Mouse (Mus musculus): Measurements from ENCODE around the gene Fam117a.

The Fam117a gene

DNA sequence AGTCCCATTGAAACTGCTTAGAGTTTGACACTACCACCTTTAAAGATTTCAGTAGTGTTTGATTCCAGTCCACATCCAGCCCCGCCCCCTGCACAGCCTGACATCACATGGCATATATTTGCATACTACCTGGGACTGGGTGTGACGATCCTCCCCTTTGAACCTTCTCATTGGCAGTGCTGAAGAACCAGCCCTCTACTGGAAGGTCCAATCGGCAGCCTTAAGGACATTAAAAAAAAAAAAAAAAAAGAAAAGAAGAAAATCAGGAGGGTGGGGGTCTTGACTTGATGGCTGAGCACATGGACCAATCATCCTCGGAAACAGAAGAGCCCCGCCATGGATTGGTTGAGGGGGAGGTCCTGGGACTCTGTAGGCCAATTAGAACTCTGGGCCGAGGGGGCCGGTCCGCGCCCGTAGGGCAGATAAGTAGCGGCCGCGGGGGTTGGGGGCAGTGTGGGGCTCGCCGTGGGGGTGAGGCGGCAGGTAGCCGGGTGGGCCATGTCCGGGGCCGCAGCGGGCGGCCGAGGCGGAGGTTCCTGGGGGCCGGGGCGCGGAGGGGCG is at the start of gene Fam117a:
Gene Fam117a (plus strand): TSS at position 451 of the 561 bp plus-strand sequence.
- CTCF ChIA-PET, result interaction anchor here (0.6 to 0.7 kb wide), 2 partner anchors 41 to 232 kb away, joined by 3 to 4 read pairs; no protein-coding TSS in a partner anchor

DNA sequence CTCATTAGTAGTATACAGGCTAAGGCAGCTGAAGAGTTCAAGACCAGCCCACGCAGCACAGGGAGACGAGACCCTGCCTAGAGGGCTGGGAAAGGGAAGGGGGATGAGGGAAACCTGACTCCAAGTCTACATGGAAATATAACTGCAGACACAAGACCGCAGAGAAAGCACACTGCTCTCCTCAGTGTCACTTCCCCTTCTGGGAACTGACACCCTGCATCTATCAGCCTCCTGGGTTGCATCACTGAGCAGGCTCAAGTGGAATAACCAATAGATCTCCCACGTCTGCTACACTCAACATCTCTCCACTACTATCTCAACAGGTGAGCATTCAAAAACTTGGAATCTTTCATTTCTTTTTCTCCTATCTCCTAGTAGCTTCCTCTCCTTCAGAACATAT is 44.8 kb upstream of the Fam117a start:
- CTCF ChIA-PET, result interaction anchor here (1.5 kb wide), 1 partner anchor 11 kb away, joined by 6 read pairs; no protein-coding TSS in a partner anchor

DNA sequence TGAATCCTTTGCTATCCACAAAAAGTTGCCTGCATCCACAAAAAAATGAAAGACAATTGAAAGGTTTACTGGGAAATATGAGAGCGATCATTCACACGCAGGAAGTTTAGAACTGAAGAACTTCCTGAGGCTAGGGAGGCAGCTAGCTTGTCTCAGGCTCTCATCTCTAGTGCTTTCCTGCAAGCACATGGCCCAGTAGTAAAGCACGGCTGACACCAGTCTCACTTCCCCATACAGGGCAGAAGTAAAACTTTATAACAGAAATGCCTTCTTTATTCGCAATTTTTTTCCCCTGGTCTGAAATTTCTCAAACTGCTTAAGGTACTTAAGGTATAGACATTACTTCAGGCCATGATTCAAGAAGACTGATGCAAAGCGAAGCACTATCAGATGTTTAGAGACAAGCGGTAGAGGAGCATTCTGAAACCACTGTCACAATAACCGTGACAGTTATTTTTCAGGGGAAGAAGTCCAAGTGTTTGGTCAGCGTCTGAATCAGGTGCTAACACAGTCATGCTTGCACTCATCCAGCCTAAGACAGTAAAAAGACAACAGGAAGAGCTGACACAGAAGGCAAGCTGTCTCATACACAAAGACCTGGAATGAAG is 43.7 kb upstream of the Fam117a start:
- CTCF ChIA-PET, result no interaction called here

DNA sequence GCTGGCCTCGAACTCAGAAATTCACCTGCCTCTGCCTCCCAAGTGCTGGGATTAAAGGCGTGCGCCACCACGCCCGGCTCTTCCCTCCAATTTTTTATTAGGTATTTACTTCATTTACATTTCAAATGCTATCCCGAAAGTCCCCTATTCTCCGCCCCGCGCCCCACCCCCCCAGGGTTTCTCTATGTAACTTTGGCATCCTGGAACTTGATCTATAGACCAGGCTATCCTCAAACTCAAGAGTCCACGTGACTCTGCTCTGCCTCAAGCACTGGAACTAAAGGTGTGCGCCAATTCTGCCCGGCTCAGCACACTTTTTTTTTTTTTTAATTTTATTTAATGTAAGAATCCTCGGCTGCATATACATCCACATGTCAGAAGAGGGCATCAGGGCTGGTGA is 41.1 kb upstream of the Fam117a start:
- CTCF ChIA-PET, result interaction anchor here (0.7 kb wide), 1 partner anchor 41 kb away, joined by 4 read pairs; no protein-coding TSS in a partner anchor

DNA sequence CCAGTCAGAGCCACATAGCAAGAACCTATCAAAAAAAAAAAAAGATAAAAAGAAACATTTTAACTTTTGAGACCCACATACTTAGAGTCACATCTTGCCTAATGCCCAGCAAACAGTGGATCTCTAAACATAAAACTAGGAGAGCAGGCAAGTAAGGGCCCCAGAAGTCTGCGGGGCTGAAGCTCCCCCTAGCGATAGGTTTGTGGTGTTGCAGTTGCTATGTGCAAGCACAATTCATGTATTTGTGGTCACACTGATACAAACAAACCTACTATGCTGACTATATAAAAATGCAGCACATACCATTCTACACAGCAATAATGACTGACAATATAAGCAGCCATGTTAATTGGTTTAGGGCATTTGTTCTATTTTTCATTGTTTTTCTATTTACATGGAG is 38.7 kb upstream of the Fam117a start:
- CTCF ChIA-PET, result interaction anchor here (0.7 kb wide), 1 partner anchor 43 kb away, joined by 4 read pairs; no protein-coding TSS in a partner anchor

DNA sequence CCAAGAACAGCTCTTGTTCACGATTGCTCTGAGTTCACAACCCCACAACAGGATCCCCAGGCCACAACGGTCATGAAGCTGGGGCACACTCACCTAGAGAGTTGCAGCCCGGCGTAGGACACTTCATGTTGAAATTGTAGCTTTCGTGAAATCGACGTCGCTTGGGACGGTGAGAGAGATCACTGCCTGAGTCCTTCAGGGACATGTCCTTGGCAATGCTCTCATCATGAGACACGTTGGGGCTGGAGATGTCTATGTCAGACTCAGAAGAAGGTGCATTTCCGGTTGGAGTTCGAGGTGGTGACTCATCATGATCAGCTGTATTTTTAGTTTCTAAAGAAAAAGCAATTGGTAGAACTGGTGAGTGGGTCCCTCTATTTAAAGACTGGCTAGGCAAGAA is 36.9 kb upstream of the Fam117a start:
- CTCF ChIA-PET, result no interaction called here

DNA sequence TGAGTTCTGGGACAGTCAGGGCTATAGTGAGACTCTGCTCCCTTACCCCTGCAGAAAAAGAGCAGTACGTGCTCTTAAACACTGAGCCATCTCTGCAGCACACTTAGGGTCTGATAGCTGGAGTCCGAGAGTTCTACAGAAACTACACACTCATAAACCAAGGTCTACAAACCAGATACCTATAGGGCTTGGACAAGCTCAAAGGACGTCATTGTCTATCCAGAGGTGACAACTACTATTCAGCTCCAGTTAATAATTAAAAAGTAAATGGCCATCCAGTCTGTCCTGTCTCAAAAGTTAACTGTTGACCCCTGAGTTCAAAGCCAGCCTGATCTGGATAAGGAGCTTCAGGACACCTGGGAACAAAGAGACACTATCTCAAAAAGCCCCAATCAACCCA is 35.0 kb upstream of the Fam117a start:
- CTCF ChIA-PET, result no interaction called here

DNA sequence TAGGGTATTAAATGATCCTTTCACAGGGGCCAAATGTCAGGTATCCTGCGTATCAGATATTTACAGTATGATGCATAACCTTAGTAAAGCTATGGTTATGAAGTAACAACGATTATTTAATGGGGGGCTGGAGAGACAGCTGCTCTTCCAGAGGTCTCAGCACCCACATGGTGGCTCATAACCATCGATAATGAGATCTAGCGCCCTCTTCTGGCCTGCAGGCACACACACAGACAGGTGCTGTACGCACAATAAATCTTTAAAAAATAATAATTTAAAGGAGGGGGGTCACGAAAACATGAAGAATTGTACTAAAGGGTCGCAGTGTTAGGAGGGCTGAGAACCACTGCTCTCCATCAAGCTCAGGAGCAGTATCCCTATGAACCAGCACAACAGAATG is 31.2 kb upstream of the Fam117a start:
- CTCF ChIA-PET, result no interaction called here

DNA sequence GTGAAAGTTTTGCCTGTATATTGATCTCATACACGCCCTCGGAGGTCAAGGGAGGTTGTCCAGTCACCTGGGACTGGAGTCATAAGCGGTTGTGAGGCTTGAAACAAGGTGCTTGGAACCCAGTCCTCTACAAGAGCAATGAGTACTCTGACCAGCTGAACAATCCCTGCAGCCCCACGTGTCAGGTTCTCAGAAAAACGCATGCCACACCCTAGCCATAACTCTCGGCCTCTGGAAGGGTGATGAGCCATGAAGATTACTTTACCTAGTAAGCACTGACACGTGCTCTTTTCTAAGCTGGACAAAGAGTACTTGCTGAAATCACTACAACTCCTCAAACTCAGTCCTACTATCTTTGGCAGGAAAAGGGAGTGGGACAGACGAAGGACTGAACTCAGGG is 29.3 kb upstream of the Fam117a start:
- CTCF ChIA-PET, result interaction anchor here (0.7 to 1.1 kb wide), 2 partner anchors 13 to 26 kb away, joined by 3 to 5 read pairs; no protein-coding TSS in a partner anchor

DNA sequence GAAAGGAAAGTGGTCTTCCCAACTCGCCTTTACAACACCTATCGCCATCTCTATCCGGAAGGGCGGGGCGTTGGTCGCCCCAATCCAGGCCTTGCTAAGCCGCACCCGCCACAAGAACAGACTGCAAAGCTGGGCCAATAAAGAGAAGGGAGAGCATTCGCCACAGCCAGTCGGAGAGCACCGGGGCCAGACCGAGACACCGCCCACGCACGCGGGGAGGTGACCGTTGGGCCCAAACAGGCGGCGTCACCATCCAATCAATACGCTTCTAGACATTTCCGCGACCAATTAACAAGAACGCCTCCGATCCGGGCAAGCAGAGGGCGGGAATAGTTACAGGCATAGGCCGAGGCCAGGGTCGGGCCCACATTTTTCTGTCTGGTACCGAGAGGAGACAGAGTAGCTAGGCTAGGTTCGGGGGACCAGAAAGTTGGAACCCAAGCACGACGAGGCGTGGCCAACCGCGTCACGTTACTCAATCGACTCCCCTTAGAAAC is 27.3 kb upstream of the Fam117a start:
- CTCF ChIA-PET, result interaction anchor here (0.8 kb wide), 1 partner anchor 44 kb away, joined by 3 read pairs; no protein-coding TSS in a partner anchor

DNA sequence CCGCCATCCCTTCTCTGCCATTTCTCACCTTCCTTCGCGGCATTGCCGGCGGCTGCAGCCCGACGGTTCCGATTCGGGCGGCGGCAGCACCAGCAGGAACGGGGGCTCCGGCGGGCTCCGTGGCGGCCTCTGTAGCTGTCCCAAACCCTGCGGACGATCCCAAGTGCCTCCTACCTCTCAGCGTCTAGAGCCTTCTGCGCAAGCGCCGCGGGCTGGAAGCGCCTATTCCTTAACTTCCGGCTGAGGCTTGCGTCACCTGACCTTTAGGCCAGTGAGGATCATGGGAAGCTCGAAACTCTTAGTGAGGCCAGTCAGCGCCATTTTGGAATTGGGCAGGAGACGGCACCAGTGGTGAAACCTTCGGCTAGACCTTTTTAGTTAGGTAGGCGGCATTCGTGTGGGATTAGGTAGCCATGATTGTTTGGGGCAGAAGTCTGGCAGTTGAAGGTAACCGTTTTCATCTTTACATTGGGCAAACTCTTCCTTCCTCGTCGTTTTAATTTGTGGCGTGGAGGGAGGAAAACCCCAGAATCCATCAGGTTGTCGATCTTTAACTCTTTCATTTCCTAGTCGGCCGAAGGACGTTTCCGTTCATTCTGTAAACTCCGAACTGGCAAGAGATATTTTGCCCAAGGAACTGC is 26.7 kb upstream of the Fam117a start, which contains the start of gene Kat7:
Gene Kat7 (minus strand): TSS at position 240 of the 641 bp plus-strand sequence.
- CTCF ChIA-PET, result interaction anchor here (0.6 kb wide), 1 partner anchor 11 kb away, joined by 3 read pairs; no protein-coding TSS in a partner anchor

DNA sequence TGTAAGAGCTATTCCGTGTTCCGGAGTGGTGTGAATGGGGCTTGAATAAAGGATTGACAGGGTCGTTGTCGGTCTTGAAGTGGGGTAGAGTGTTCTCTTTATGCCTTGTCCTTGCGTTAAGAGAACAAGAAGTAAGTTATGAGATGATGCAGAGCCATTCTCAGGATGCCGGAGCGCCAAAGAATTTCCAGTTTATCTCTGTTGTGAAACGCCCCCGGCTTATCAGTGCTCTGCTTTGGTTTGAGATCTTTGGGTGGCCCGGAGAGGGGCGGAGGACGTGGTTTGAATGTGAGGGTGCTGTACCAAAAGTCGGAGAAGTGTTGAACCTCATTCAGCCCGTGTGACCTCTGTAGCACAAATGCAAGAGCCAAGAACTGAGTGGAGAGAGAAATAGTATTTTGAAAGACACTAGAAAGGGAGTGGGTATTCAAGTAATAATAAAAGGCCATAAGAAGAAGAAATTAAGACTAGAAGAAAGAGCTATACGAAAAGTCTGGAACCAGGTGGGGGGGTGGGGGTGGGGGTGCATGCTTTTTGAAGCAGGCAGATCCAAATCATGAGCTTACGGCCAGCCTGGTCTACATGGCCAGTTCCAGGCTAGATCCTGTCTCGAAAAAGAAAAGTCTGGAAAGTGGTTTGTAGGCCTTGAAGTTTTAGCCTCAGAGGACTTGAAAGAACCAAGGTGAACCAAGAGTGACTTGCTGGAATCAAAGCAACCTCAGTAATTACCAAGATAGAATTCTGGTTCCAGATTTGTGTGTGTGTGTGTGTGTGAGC is 26.0 kb upstream of the Fam117a start:
- CTCF ChIA-PET, result interaction anchor here (0.6 to 0.7 kb wide), 3 partner anchors 11 to 340 kb away, joined by 3 read pairs; no protein-coding TSS in a partner anchor

DNA sequence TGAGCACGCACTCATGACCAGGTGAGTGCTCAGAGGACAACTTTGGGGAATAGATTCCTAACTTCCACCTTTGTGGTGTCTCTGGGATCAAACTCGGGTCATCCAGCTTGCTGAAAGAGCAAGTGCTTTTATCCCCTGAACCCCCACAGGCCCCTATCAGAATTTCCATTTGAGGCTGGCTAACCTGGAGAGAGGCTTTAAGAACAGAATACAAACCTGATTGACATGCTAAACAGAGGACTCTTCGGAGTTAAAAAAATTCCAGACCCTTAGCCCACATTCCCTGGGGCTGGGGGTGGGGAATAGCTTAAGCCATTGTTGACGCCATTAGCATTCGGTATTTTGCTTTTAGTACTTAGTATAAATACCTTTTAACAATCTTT is 25.4 kb upstream of the Fam117a start:
- CTCF ChIA-PET, result no interaction called here

DNA sequence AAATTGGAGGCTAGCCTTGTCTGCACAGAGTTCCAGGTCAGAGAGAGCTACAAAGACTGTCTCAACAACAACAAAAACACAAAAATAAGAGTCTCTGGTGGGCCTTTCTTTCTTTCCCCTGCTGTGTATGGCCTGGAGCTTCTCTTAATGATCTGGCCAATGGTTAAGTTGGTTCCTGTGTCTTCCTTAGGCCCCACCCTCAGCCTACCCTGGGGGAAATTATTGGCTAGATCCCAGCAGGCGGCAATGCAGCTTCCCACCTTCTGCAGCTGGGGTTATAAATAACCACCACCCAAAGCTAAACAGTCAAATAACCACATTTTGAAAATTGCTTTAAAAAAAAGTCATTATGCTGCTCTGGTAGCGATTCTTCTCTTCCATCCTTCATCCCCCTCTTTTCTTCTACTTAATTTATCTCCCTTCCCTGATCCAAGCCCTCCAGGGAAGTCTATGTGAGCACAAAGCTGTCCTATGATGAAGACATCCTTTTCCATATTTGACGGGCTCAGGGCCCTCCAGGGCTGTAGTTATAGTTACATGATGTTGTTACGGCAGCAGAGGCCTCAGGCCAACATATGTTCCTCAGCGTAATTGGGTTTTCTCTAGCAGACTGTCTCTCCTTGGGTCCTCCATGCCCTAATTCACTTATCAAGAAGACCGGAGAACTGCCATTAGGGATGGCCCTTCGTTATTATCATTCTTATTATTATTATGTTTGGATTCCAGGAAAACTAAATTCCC is 21.4 kb upstream of the Fam117a start:
- CTCF ChIA-PET, result no interaction called here

DNA sequence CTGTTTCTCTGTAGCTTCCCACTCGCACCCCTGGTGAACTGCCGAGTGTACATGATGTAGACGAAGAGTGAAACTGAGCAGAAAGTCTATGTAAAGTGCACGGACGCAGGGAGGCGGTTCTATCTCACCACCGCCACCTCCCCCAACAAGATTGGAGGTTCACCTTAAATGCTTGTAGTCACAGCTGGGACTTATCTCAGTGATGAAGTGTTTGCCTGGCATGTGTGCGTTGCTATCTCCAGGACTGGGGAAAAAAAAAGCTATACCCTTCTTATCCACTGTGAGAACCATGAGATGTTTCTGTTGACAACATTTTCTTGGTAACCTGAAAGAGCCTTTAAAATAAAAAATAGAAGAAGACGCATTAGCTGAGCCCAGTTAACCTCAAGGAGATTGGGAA is 18.7 kb upstream of the Fam117a start:
- CTCF ChIA-PET, result interaction anchor here (1.1 kb wide), 1 partner anchor 13 kb away, joined by 3 read pairs; no protein-coding TSS in a partner anchor

DNA sequence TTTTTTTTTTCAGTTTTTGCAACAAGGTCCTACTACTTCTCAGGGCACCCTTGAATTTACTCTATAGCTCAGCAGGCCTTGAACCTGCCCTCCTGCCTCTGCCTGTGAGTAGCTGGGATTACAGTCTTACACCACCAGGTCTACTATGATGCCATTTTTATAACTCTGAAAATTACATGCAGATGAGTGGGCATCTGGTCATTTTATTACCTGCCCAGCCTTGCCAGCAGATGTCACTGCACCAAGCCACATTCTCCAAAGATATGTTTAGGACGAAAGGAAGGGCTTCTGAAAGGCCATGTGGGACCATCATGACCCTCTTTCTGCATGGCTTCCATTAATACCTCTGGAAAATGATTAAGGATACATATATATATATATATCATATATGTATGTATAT is 17.3 kb upstream of the Fam117a start:
- CTCF ChIA-PET, result interaction anchor here (0.7 kb wide), 2 partner anchors 49 to 187 kb away, joined by 4 to 5 read pairs; no protein-coding TSS in a partner anchor

DNA sequence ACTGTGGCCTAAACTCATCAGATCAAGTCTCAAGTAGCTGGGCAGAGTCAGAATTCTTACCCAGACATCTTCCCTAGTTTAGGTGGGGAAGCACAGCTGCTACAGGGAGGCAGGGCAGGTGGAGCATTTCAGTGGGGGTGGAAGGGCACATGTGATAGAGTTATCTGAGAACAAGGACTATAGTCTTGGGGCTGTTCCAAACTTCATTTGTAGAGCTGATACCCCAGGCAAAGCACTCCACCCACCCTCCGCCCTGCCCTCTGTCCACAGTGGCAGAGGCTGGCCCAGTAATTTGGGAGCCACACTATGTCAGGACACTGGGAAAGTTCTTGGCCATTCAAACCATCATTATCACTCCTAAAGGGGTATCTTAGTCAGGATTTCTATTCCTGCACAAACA is 16.8 kb upstream of the Fam117a start:
- CTCF ChIA-PET, result no interaction called here

DNA sequence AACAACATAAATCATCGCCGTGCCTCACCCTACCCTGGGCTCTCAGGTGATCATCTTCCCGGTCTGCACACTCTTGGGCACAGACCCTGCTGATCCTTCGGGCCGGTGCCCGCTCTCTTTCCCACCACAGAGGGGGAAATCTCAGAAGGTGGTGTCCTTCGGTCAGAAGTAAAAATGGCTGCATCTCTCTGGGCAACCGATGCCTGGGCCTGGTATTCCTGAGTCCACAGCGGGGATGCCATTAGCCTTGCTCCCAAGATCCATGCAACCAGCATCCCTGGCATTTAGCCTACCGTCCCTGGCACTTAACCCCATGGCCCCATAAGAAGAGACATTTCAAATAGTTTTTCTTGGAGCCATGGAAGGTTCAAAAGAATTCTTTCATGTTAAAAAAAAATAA is 12.6 kb upstream of the Fam117a start:
- CTCF ChIA-PET, result interaction anchor here (0.6 to 0.7 kb wide), 3 partner anchors 74 to 189 kb away, joined by 3 to 6 read pairs (median 4); no protein-coding TSS in a partner anchor

DNA sequence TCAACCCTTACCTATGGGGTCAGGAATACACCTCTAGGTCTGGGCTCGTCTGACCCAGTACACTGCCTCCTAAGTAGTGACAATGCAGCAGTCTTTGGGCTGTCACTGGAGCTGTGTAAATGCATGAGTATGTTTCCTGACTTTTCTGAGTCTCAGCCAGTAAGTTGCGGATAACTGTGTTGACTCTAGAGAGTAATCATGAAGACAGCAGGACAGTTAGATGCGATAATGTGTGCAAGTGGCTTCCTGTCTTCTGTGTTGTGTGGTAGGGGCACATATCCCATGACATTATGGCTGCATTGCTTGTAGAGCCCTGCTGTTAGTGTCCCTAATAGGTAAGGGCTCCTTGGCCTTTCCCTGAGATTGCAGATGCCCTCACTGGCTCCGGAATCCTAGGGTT is 11.0 kb upstream of the Fam117a start:
- CTCF ChIA-PET, result interaction anchor here (0.5 to 0.6 kb wide), 2 partner anchors 131 to 981 kb away, joined by 3 read pairs; no protein-coding TSS in a partner anchor

DNA sequence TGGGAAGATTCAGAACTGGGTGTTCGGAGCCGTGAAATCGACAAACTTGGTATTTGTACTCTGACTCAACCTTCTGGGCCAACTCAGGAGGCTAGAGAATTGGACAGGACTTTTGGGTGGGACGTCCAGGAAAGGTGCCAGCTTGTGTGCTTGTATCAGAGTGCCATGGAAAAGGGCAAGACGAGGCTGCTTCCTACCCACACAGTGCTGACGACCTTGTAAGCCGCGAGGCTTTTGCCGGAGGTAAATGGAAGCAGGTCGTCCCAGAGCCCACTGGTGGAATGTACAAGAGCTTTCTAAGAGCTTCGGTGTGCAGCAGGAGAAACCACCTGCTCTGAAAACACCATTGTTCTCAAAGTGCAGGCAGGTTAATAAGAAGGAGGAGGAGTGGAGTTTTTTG is 10.6 kb upstream of the Fam117a start:
- CTCF ChIA-PET, result no interaction called here

DNA sequence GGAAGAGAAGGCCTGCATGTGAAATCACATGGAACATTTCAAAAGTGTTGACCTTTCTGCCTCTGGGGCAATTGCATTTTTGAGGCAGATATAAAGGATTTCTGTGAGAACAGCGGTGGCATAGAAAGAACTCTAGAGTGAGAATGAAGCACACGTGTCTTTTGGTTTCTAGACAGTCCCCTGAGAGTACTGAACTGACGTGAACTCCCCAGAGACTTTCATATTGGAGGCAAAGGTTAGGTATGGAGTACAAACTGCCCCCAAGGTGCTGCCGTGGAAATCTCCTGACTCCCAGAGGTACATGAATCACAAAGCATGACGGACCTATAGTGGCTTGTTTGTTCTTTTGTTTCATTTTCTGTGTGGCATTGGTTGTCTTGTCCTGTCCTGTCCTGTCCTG is 8.2 kb upstream of the Fam117a start:
- CTCF ChIA-PET, result no interaction called here

Measured in spleen, embryonic (tissue).